ENCODE assay signal across 8 mouse cellular contexts in the genomic region with DNA sequence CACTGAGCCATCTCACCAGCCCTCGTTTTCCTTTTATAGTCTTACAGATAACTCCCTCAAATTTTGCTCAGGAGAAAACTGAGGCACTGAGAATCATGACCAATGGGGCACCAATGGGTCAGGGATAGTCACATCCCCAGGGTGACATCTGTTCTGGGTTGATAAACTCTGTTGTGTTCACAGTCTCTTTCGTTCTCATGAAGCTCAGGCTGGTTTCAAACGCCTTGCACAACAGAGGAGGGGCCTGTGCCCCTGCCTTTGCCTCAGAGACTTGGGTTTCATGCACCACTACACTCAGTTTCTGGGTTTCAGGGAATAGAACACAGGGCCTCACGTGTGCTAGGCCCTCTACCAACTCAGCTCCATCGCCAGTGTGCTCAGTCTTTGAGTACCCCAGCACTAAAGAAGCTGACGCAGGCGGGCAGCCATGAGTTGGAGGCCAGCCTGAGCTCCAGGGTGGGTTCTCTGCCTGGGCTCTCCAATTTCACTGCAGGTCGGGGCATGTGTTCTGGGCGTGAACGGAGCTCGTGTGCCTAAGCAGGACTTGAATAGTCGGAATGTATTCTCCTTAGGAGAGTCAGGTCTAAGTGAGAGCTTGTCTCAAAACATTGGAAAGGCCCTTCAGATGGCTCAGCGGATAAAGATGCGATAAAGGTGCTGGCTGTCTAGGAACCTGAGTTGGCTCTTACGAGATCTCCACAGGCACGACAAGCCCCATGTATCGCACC. TPM values are rescaled to one million over a fixed set of nuclear protein-coding genes. Genes with fewer than 3 reads are reported as not detected.
DNase-seq lines count a peak whose midpoint lies in the region; ATAC-seq lines count a peak whose summit lies in the region.

No protein-coding gene starts in this region.

- peaks cover 25% of the 10 kb centered on the region for H3K36me3 ChIP-seq in heart, embryonic 15.5 days
- H3K36me3 ChIP-seq in forebrain, embryonic 13.5 days (ENCODE audit: poor library complexity, severe bottlenecking), result peaks cover 25% of the 10 kb centered on the region
- peaks cover 32% of the 10 kb centered on the region for H3K36me3 ChIP-seq in liver, embryonic 13.5 days

- DNase-seq in heart, adult 8-10 months (ENCODE audit: low spot score), result no peak
- peak; percentile 91 for DNase-seq in MEL-GATA-1-ER (ENCODE audit: extremely low read depth, low read depth)
- peak; percentile 79 for DNase-seq in liver, embryonic 13.5 days
- DNase-seq in layer of hippocampus, postnatal 14 days (ENCODE audit: low spot score in 2 of 2), result no peak
- DNase-seq in cerebellum, adult 8-10 months, result no peak
- no peak for DNase-seq in adrenal gland, postnatal 10 days

- 18% methylated on average over 17 of the region's 17 CpGs for WGBS in heart, embryonic 15.5 days
- 17% methylated on average over 17 of the region's 17 CpGs for WGBS in forebrain, embryonic 13.5 days
- WGBS in liver, embryonic 13.5 days (ENCODE audit: insufficient replicate concordance), result 10% methylated on average over 17 of the region's 17 CpGs

- no peaks in the 10 kb centered on the region for H3K9me3 ChIP-seq in heart, embryonic 15.5 days (replicated peaks)
- no peaks in the 10 kb centered on the region for H3K9me3 ChIP-seq in forebrain, embryonic 13.5 days (replicated peaks)
- H3K9me3 ChIP-seq in liver, embryonic 13.5 days (replicated peaks), result no peaks in the 10 kb centered on the region

- ATAC-seq in heart, embryonic 15.5 days (replicated peaks; ENCODE audit: insufficient number of reproducible peaks, insufficient read depth, low FRiP score, low read depth), result no peak; the same call in 1 of the 2 replicates
- ATAC-seq in forebrain, embryonic 13.5 days, result peak; percentile 25
- peak; percentile 79 for ATAC-seq in liver, embryonic 13.5 days (ENCODE audit: low read depth)

- no peaks in the 10 kb centered on the region for H3K27me3 ChIP-seq in heart, embryonic 15.5 days
- H3K27me3 ChIP-seq in forebrain, embryonic 13.5 days, result peaks cover 3% of the 10 kb centered on the region; the same call in 1 of the 2 replicates
- H3K27me3 ChIP-seq in liver, embryonic 13.5 days, result 0 out of 2 replicates have a peak, but pooled peaks cover 2% of the 10 kb centered on the region

- H3K9ac ChIP-seq in heart, embryonic 15.5 days, result peak overlapping the region; percentile 85
- peak overlapping the region; percentile 67 for H3K9ac ChIP-seq in forebrain, embryonic 13.5 days
- peak overlapping the region; percentile 82 for H3K9ac ChIP-seq in liver, embryonic 13.5 days

- peaks cover 28% of the 10 kb centered on the region for H3K4me1 ChIP-seq in heart, embryonic 15.5 days (replicated peaks)
- peaks cover 15% of the 10 kb centered on the region for H3K4me1 ChIP-seq in forebrain, embryonic 13.5 days
- H3K4me1 ChIP-seq in liver, embryonic 13.5 days (replicated peaks), result peaks cover 71% of the 10 kb centered on the region

- peak overlapping the region; percentile 83 for H3K4me3 ChIP-seq in heart, embryonic 15.5 days
- peak overlapping the region; percentile 89 for H3K4me3 ChIP-seq in forebrain, embryonic 13.5 days
- peak overlapping the region; percentile 97 for H3K4me3 ChIP-seq in liver, embryonic 13.5 days (replicated peaks)

- H3K4me2 ChIP-seq in heart, embryonic 15.5 days, result peak overlapping the region; percentile 82
- peak overlapping the region; percentile 93 for H3K4me2 ChIP-seq in forebrain, embryonic 13.5 days
- H3K4me2 ChIP-seq in liver, embryonic 13.5 days, result peak overlapping the region; percentile 88

- H3K27ac ChIP-seq in heart, embryonic 15.5 days, result peak overlapping the region; percentile 86
- H3K27ac ChIP-seq in forebrain, embryonic 13.5 days, result peak overlapping the region; percentile 36
- H3K27ac ChIP-seq in liver, embryonic 13.5 days, result peak overlapping the region; percentile 100

RNA-seq across cellular contexts. Expression of a gene that starts 0.7 kb away (rescaled TPM):
- polyA plus RNA-seq in heart, embryonic 15.5 days (2015; fragmentation: Nextera tagmentation; extraction: Ambion mirVana), result 48.5 and 50.9 TPM in 2 replicates
- total RNA-seq in heart, adult 8-10 months (2022), result 100 to 1,000 TPM in 1 of 4 experiments, 10 to 100 TPM in 3; 87.0 to 105 (median 93.5) TPM
- polyA plus RNA-seq in forebrain, embryonic 13.5 days (2015; fragmentation: Nextera tagmentation; extraction: Ambion mirVana), result 60.2 and 60.3 TPM in 2 replicates
- 85.5 and 86.2 TPM in 2 replicates for polyA plus RNA-seq in liver, embryonic 13.5 days (2015; fragmentation: Nextera tagmentation; extraction: Ambion mirVana)
- 10 to 100 TPM; 33.5 to 39.3 TPM for total RNA-seq in layer of hippocampus, postnatal 14 days (2021)
- 10 to 100 TPM; 45.4 to 48.1 TPM for total RNA-seq in adrenal gland, postnatal 10 days (2021)

RNA-seq across cellular contexts. Expression of a gene that starts 16.2 kb away (rescaled TPM):
- 0.05 and 0.11 TPM in 2 replicates for polyA plus RNA-seq in heart, embryonic 15.5 days (2015; fragmentation: Nextera tagmentation; extraction: Ambion mirVana)
- 1 to 10 TPM; 1.6 to 1.9 (median 1.8) TPM for total RNA-seq in heart, adult 8-10 months (2022)
- polyA plus RNA-seq in forebrain, embryonic 13.5 days (2015; fragmentation: Nextera tagmentation; extraction: Ambion mirVana), result 0.37 and 0.55 TPM in 2 replicates
- polyA plus RNA-seq in liver, embryonic 13.5 days (2015; fragmentation: Nextera tagmentation; extraction: Ambion mirVana), result 0.03 and 0.10 TPM in 2 replicates
- 1 to 10 TPM; 8.8 to 9.7 TPM for total RNA-seq in layer of hippocampus, postnatal 14 days (2021)
- total RNA-seq in adrenal gland, postnatal 10 days (2021), result 1 to 10 TPM; 1.4 to 1.7 TPM

RNA-seq across cellular contexts. Expression of a gene that starts 23.3 kb away (rescaled TPM):
- polyA plus RNA-seq in heart, embryonic 15.5 days (2015; fragmentation: Nextera tagmentation; extraction: Ambion mirVana), result 10.4 and 12.5 TPM in 2 replicates
- total RNA-seq in heart, adult 8-10 months (2022), result 10 to 100 TPM; 16.2 to 18.3 (median 17.3) TPM
- 15.4 and 20.1 TPM in 2 replicates for polyA plus RNA-seq in forebrain, embryonic 13.5 days (2015; fragmentation: Nextera tagmentation; extraction: Ambion mirVana)
- 9.9 and 10.3 TPM in 2 replicates for polyA plus RNA-seq in liver, embryonic 13.5 days (2015; fragmentation: Nextera tagmentation; extraction: Ambion mirVana)
- 10 to 100 TPM; 32.1 to 33.4 TPM for total RNA-seq in layer of hippocampus, postnatal 14 days (2021)
- 10 to 100 TPM; 28.8 to 38.4 TPM for total RNA-seq in adrenal gland, postnatal 10 days (2021)

RNA-seq across cellular contexts. Expression of a gene that starts 25.3 kb away (rescaled TPM):
- polyA plus RNA-seq in heart, embryonic 15.5 days (2015; fragmentation: Nextera tagmentation; extraction: Ambion mirVana), result 43.4 and 56.9 TPM in 2 replicates
- 10 to 100 TPM; 43.6 to 52.1 (median 45.5) TPM for total RNA-seq in heart, adult 8-10 months (2022)
- polyA plus RNA-seq in forebrain, embryonic 13.5 days (2015; fragmentation: Nextera tagmentation; extraction: Ambion mirVana), result 55.7 and 60.0 TPM in 2 replicates
- 31.9 TPM in 2 replicates for polyA plus RNA-seq in liver, embryonic 13.5 days (2015; fragmentation: Nextera tagmentation; extraction: Ambion mirVana)
- total RNA-seq in layer of hippocampus, postnatal 14 days (2021), result 10 to 100 TPM; 52.5 to 55.7 TPM
- 10 to 100 TPM; 39.4 to 45.8 TPM for total RNA-seq in adrenal gland, postnatal 10 days (2021)

RNA-seq across cellular contexts. Expression of a gene that starts 26.8 kb away (rescaled TPM):
- polyA plus RNA-seq in heart, embryonic 15.5 days (2015; fragmentation: Nextera tagmentation; extraction: Ambion mirVana), result 88.6 and 96.4 TPM in 2 replicates
- total RNA-seq in heart, adult 8-10 months (2022), result 10 to 100 TPM; 15.1 to 17.7 (median 16.7) TPM
- 85.4 and 88.3 TPM in 2 replicates for polyA plus RNA-seq in forebrain, embryonic 13.5 days (2015; fragmentation: Nextera tagmentation; extraction: Ambion mirVana)
- 104 and 105 TPM in 2 replicates for polyA plus RNA-seq in liver, embryonic 13.5 days (2015; fragmentation: Nextera tagmentation; extraction: Ambion mirVana)
- 10 to 100 TPM; 58.9 to 62.0 TPM for total RNA-seq in layer of hippocampus, postnatal 14 days (2021)
- total RNA-seq in adrenal gland, postnatal 10 days (2021), result 10 to 100 TPM; 16.8 to 23.8 TPM

Comparison
In these comparisons a context has a peak if more than half of its experiments do, and no peak if none do; other contexts are left out.
1. H3K27ac ChIP-seq: peak in every context shown above with its lines; median percentile 100 in liver, embryonic 13.5 days; 86 in heart, embryonic 15.5 days; 36 in forebrain, embryonic 13.5 days.
2. DNase-seq: peak in MEL-GATA-1-ER (single experiment) and liver, embryonic 13.5 days (single experiment); none in heart, adult 8-10 months (single experiment), layer of hippocampus, postnatal 14 days (0 of 2), cerebellum, adult 8-10 months (single experiment) and adrenal gland, postnatal 10 days (single experiment).
3. Peak in every context shown above with its lines, with median percentiles within 50 percentile points of each other: H3K4me2 ChIP-seq, H3K4me3 ChIP-seq and H3K9ac ChIP-seq.